Mouse (Mus musculus): ENCODE measurements around the gene Cenpu. TPM values are rescaled to one million over a fixed set of nuclear protein-coding genes. Genes with fewer than 3 reads are reported as not detected.

The Cenpu gene
- total RNA-seq, 1 experiment from 2014 or later, result 87.7 TPM

GRCm38 (mm10) chr8:46616879-46617689 lies 65.3 kb downstream of the Cenpu start, which contains the start of the genes Primpol and Casp3:
Primpol (minus strand) TSS chr8:46617212.
Casp3 (plus strand) TSS chr8:46617291.
- ATAC-seq (replicated peaks in 1 of 2; ENCODE audit: insufficient read depth in 1 of 2, low FRiP score in 2 of 2, low TSS enrichment in 1 of 2, low read depth in 1 of 2, poor library complexity in 2 of 2, severe bottlenecking in 2 of 2), result peak; percentile 87 to 89

- peak; percentile 30 to 43 for ATAC-seq (replicated peaks in 1 of 2; ENCODE audit: insufficient read depth in 1 of 2, low FRiP score in 2 of 2, low TSS enrichment in 1 of 2, low read depth in 1 of 2, poor library complexity in 2 of 2, severe bottlenecking in 2 of 2)
Observed at GRCm38 (mm10) chr8:46617690-46618620, 66.1 kb downstream of the Cenpu start.

- no peak for ATAC-seq (replicated peaks in 1 of 2; ENCODE audit: insufficient read depth in 1 of 2, low FRiP score in 2 of 2, low TSS enrichment in 1 of 2, low read depth in 1 of 2, poor library complexity in 2 of 2, severe bottlenecking in 2 of 2)
Observed at GRCm38 (mm10) chr8:46618639-46619320, 67.0 kb downstream of the Cenpu start.

- no peak for ATAC-seq (replicated peaks in 1 of 2; ENCODE audit: insufficient read depth in 1 of 2, low FRiP score in 2 of 2, low TSS enrichment in 1 of 2, low read depth in 1 of 2, poor library complexity in 2 of 2, severe bottlenecking in 2 of 2)
Observed at GRCm38 (mm10) chr8:46622446-46623270, 70.8 kb downstream of the Cenpu start.

- no peak; a peak in 1 of 4 replicates for ATAC-seq (replicated peaks in 1 of 2; ENCODE audit: insufficient read depth in 1 of 2, low FRiP score in 2 of 2, low TSS enrichment in 1 of 2, low read depth in 1 of 2, poor library complexity in 2 of 2, severe bottlenecking in 2 of 2)
Observed at GRCm38 (mm10) chr8:46625166-46625565, 73.3 kb downstream of the Cenpu start.

GRCm38 (mm10) chr8:46626642-46627041 lies 74.8 kb downstream of the Cenpu start:
- ATAC-seq (replicated peaks in 1 of 2; ENCODE audit: insufficient read depth in 1 of 2, low FRiP score in 2 of 2, low TSS enrichment in 1 of 2, low read depth in 1 of 2, poor library complexity in 2 of 2, severe bottlenecking in 2 of 2), result no peak

GRCm38 (mm10) chr8:46627881-46628280 lies 76.1 kb downstream of the Cenpu start:
- ATAC-seq (replicated peaks in 1 of 2; ENCODE audit: insufficient read depth in 1 of 2, low FRiP score in 2 of 2, low TSS enrichment in 1 of 2, low read depth in 1 of 2, poor library complexity in 2 of 2, severe bottlenecking in 2 of 2), result peak; percentile 41 to 59; a peak in 2 of 4 replicates

GRCm38 (mm10) chr8:46628645-46629044 lies 76.8 kb downstream of the Cenpu start:
- ATAC-seq (replicated peaks in 1 of 2; ENCODE audit: insufficient read depth in 1 of 2, low FRiP score in 2 of 2, low TSS enrichment in 1 of 2, low read depth in 1 of 2, poor library complexity in 2 of 2, severe bottlenecking in 2 of 2), result peak; percentile 49 to 62; a peak in 3 of 4 replicates

Other genes starting within 250 kb of the Cenpu start
- 39.6 and 65.2 TPM in 2 replicates for gene Acsl1, start 81.0 kb upstream of the Cenpu start, total RNA-seq (2017)
- gene Primpol, start 65.2 kb downstream of the Cenpu start, total RNA-seq (2017), result 33.1 and 45.5 TPM in 2 replicates
- 127 and 165 TPM in 2 replicates for gene Casp3, start 65.3 kb downstream of the Cenpu start, total RNA-seq (2017)
- 44.8 and 71.7 TPM in 2 replicates for gene Irf2, start 187.7 kb downstream of the Cenpu start, total RNA-seq (2017)

Data from hematopoietic stem cell, adult 5-6 weeks (primary cell).